Mouse (Mus musculus) stomach, postnatal 0 days (tissue): ENCODE data around the gene Ybx2.

ENCODE experiments used
- CTCF ChIP-seq: IDR thresholded peaks from 2 replicates; pipeline ENCODE4 v1.5.1; 2016; ENCODE audit warnings: antibody characterized with exemption, low read depth, mild to moderate bottlenecking, moderate library complexity
- EP300 ChIP-seq: optimal IDR thresholded peaks from 2 replicates; pipeline ENCODE3; 2016; ENCODE audit warnings: antibody characterized with exemption

- TF ChIP-seq CTCF (no peak), EP300 (no peak)
Observed at GRCm38 (mm10) chr11:69953267-69953915, 17.8 kb downstream of the Ybx2 start.
